Mouse (Mus musculus): Measurements from ENCODE around the gene Arhgap28.

GRCm38 (mm10) chr17:68045655-68046340, 41.9 kb upstream of the Arhgap28 start:
- no peak for TF ChIP-seq CTCF (IDR thresholded peaks at IDR 0.05; ENCODE audit: low read depth, low read length)
- TF ChIP-seq GATA1 (IDR thresholded peaks at IDR 0.05; ENCODE audit: borderline replicate concordance, low read length) = no peak
- TF ChIP-seq TAL1 (conservative IDR thresholded peaks at IDR 0.05; ENCODE audit: low read depth, low read length) = no peak
- no peak for TF ChIP-seq POLR2AphosphoS5 (IDR thresholded peaks at IDR 0.05; ENCODE audit: insufficient replicate concordance, low read depth, low read length)
- TF ChIP-seq GATA2 (IDR thresholded peaks at IDR 0.05; ENCODE audit: borderline replicate concordance, low read depth, low read length) = no peak

Data from G1E (cell line).